Mouse (Mus musculus) heart, postnatal 25 days (tissue): ENCODE results near the gene Tns2. TPM values are rescaled to one million over a fixed set of nuclear protein-coding genes. Genes with fewer than 3 reads are reported as not detected.
A peak's percentile ranks its signal among the peaks of the same experiment; 100 is the strongest.
"Not testable (repeated sequence)": the region's sequence is repeated elsewhere in the genome, so short reads cannot be mapped to it uniquely, and the experiment has no call there.

Experiments used
- DNase-seq: peaks from one replicate; pipeline ENCODE4 v3.0.0; 2022; ENCODE audit warnings: low spot score
- intact Hi-C: fragments of 180-260 bp; cut with DNase I; formaldehyde crosslinking; loops from one replicate; pipeline ENCODE4 v1.15.1; 2025
- total RNA-seq, 2 experiments: library from RNA; stranded (reverse); gene quantifications; 2 replicates each; pipeline ENCODE4 v1.2.3; 2021

Tns2 gene
- total RNA-seq, 2 experiments from 2014 or later, result 98.6 to 118 TPM

GRCm38 (mm10) chr15:102120530-102120929 lies 20.3 kb downstream of the Tns2 start:
- intact Hi-C loops, result no loop called here
- no peak for DNase-seq

DNA sequence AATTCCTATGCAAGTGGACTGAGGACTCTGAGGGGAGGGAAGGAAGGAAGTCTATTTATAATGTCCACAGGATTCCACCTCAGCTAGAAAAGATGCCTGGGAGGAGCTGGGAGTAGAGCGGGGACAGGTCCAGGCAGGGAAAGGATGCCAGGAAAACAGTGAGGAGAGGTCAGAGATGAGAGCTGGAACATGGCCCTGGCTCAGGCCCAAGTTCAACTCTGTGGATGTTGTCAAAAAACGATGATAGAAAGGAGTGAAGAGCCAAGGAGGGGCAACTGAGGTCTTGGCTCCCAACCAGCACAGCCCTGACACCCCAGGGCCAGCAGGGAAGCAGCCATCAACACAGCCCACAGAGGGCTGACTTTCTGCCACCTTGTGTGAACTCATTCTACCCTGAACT lies 26.1 kb downstream of the Tns2 start:
- intact Hi-C loops, result no loop called here
- no peak for DNase-seq

DNA sequence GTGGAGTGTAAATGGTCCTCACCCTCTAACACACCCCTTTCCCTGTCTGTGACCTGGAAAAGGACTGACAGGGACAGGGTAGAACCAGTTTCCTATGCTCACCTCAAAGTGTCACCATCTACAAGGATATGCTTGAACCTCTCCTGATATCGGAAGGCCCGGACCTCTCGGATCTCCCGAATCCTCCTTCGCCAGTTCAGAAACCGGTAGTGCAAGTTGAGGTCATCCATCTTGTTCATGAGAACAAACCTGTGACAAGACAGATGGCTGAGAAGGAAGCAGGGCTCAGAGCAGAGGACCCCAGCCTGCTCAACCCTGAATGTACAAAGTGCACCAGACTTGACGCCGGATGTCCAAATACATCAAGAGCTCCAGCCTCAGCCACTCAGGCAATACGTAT lies 33.1 kb downstream of the Tns2 start:
- DNase-seq, result no peak
- intact Hi-C loops, result no loop called here

DNA sequence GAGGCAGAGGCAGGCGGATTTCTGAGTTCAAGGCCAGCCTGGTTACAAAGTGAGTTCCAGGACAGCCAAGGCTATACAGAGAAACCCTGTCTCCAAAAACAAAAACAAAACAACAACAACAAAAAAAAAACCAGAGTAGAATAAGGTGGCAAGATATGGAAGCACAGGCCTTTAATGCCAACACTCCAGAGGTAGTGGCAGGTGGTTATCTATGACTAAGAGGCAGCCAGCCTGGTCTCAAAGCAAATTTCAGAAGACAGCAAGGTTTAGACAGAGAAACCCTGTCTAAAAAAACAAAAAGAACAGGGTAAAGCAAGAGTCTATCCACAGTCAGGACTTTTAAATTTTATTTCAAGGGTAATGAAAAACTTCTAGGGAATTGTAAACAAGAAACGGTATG lies 34.5 kb downstream of the Tns2 start:
- no peak for DNase-seq
- intact Hi-C loops, result no loop called here

DNA sequence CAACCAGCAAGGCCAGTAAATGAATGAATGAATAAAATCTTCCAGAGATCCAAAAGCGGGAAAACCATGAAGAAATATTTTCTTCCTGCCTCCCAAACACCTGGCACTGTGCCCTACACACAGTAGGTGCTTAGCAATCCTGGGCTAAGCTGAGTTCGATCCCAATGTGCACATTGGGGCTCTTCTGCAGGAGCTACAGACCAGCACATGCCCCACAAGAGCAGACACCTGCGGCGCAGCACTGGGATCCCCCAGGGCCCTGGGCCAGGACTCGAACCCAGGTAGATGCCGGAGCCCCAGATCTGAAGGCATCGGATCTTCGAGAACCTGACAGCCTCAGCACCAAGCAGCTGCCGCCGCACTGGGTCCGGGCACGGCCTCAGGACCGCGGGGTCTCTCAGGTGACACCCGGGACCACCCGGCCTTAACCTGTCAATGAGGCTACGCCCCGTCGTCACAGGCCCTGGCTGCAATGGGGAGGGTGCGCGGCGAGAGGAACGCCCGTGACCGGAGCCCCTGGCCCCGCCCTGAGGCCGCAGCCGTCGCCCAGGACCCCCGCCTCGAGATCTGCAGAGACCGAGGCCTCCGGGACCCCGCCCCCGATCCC lies 35.4 kb downstream of the Tns2 start:
- intact Hi-C loops, result no loop called here
- no peak for DNase-seq

- intact Hi-C loops, result no loop called here
- DNase-seq, result peak; percentile 97
Measured at GRCm38 (mm10) chr15:102136129-102136758, 36.0 kb downstream of the Tns2 start, which contains the start of gene Spryd3. Gene Spryd3 (minus strand): TSS chr15:102136234.

DNA sequence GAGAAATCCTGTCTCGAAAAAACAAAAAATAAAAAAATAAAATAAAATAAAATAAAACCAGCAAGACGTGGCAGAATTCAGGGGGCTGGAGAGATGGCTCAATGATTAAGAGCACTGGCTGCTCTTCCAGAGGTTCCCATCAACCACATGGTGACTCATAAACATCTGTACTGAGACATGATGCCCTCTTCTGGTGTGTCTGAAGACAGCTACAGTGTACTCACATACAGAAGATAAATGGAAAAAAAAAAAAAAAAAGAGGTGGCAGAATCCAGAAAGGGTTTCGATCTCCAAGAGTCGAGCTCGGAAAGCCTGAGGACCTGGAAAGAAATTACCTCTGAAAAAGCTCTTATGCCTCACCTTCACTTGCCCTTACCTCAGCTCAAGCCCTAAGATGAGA lies 40.9 kb downstream of the Tns2 start:
- no peak for DNase-seq
- intact Hi-C loops, result no loop called here

GRCm38 (mm10) chr15:102142914-102143912 lies 43.0 kb downstream of the Tns2 start:
- intact Hi-C loops, result no loop called here
- DNase-seq, result peak; percentile 68

- no peak for DNase-seq
- intact Hi-C loops, result no loop called here
Measured at GRCm38 (mm10) chr15:102144274-102144711, 44.1 kb downstream of the Tns2 start, which contains the start of gene Igfbp6. Gene Igfbp6 (plus strand): TSS chr15:102144362.

GRCm38 (mm10) chr15:102144726-102145125 lies 44.5 kb downstream of the Tns2 start:
- intact Hi-C loops, result no loop called here
- DNase-seq, result no peak

- DNase-seq, result no peak
- intact Hi-C loops, result no loop called here
Measured at GRCm38 (mm10) chr15:102145330-102145729, 45.1 kb downstream of the Tns2 start.

DNA sequence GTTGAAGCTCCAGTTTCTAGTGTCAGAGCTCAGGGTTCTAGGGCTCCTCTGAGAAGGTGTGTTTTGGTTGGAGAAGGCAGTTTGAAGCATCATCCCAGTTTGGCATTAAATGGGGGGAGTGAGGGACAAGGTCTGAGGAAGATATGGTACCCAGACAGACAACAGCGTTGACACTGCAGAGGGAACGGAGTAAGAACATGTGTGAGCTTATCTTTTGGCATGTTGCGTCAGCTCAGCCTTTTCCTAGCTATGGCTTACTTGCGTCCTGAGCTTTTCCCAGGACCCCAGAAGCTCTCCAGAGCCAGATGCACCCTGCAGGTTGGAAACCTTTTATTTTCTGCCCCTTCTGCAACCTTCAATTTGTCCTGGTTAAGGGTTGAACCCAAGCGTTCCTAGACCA lies 45.9 kb downstream of the Tns2 start:
- no peak for DNase-seq
- intact Hi-C loops, result loop anchor here (1.0 to 2.0 kb wide), 2 partner anchors 29 to 38 kb away; no protein-coding TSS in a partner anchor

GRCm38 (mm10) chr15:102146882-102147281 lies 46.7 kb downstream of the Tns2 start:
- intact Hi-C loops, result loop anchor here (1.0 to 2.0 kb wide), 3 partner anchors 30 to 54 kb away; no protein-coding TSS in a partner anchor
- DNase-seq, result no peak

DNA sequence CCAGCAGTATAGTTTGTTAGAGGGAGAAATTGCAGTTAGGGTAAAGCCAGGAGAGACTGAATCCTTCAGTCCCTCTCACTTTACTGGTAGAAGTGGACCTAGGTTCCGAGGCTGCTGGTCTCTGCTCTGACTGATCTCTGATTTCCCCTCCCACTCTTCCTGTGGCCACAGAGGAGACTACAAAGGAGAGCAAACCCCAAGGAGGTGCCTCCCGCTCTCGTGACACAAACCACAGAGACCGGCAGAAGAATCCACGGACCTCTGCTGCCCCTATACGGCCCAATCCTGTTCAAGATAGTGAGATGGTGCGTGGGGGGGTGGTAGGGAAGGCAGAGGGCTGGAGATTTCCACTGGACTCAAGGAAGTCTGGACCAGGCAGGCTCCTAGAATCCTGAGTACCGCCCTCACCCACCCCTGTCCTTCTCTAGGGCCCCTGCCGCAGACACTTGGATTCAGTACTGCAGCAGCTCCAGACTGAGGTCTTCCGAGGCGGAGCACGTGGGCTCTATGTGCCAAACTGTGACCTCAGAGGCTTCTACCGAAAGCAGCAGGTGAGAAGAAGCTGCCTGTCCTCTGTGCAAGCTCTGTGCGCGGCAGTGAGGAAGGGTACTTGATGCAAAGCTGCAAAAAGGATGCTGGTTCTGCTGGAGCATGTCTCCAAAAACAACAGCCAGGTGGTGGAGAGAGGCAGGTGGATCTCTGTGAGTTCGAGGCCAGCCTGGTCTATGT lies 47.6 kb downstream of the Tns2 start:
- intact Hi-C loops, result loop anchor here (1.0 to 2.0 kb wide), 2 partner anchors 31 to 55 kb away; no protein-coding TSS in a partner anchor
- DNase-seq, result no peak

DNA sequence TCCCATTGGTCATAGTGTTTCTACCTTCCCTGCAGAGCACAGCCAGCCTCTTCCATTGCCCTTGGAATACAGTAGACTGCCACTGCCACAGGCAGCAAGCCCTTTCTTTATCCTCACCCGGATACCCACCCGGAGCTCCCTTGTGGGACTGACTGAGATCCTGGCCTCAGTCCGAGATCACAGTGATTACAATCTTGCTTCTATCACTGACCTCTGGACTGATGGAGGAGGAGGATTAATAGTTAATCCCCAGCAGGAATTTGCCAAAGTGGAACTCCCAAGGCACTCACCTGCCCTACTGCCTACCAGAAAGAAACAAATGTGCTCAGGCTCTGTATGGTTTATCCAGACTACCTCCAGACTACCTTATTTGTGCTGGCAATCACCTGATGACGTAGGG lies 49.3 kb downstream of the Tns2 start:
- intact Hi-C loops, result no loop called here

DNA sequence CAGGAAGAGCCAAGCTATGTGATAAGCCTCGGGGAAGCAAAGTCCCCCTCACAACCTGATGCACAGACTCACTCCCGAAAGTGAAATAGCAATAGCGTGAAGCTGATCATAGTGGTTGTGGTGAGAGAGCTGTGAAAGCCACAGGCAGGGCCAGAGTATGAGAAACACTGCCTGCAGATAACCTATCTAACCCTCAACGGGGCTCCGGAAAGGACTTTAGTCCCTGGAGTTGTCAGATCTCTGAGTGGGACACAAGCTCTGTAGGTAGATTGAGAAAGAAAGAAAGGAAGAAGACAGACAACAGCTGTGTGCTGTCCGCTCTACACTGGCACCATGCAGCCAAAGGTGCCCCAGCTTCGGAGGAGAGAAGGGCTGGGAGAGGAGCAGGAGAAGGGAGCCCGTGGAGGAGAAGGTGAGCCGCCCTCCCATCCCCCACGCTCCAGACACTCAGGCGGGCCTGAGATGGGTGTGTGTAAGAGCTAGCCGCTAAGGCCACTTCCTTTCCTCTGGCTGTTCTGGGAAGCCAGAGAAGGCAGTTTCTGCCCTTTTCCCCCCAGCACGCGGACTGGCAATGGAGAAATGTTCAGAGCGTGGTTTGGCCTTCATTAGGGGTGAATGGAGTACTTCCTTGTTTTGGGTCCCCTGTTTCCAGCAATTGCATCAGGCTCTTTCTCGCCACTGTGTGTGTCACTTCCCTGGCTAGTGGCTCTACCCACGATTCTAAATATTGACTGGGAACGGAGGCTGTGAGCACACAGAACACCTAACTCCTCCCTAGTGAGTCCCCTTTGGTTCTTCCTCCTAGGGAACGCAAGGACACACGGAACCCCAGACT lies 50.3 kb downstream of the Tns2 start, which contains the start of gene Soat2:
Gene Soat2 (plus strand): TSS at position 226 of the 835 bp plus-strand sequence.
- DNase-seq, result peak; percentile 36
- intact Hi-C loops, result no loop called here

More for the DNA sequence above, 49.3 kb downstream of the Tns2 start:
- no peak for DNase-seq

- DNase-seq, result no peak
- intact Hi-C loops, result no loop called here
Measured at GRCm38 (mm10) chr15:102152646-102153045, 52.4 kb downstream of the Tns2 start.

DNA sequence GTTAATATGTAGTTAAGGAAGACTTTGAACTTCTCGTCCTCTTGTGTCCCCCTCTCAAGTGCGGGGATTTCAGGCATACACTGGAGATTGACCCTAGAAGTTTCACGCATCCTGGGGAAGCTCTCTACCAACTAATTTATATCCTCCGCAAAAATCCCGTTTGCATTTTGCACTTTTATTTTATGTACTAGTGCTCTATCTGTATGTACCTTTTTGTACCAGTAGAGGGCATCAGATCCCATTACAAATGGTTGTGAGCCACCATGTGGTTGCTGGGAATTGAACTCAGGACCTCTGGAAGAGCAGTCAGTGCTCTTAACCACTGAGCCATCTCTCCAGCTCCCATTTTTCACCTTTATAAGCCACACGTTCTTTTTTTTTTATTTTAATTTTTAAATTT lies 54.8 kb downstream of the Tns2 start:
- DNase-seq, intact Hi-C loops: not testable (repeated sequence)

DNA sequence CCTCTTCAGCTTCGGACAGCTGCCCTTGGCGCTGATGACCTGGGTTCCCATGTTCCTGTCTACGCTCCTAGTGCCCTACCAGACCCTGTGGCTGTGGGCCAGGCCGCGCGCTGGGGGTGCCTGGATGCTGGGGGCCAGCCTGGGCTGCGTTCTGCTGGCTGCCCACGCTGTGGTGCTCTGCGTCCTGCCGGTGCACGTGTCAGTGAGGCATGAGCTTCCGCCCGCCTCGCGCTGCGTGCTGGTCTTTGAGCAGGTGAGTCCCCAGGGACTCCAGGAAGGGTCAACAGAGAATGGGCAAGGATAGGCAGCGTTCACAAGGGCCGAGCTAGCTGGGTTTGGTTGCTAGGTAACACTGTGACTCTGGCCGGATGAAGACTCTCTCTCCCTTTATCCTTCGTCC lies 56.6 kb downstream of the Tns2 start:
- intact Hi-C loops, result no loop called here
- DNase-seq, result no peak
